Mouse (Mus musculus): ENCODE measurements at regions not wholly inside any gene's neighbourhood (a gene's known extent, or its start where the extent isn't known, plus 50 kb on each side); places are given as distances from the start of the nearest gene placed in this dataset.

GRCm38 (mm10) chr17:73012356-73012755, 94.3 kb downstream of the Lbh start:
- Histone ChIP-seq H3K4me3 (ENCODE audit: control insufficient read depth, insufficient read depth, low read length) (no peak overlapping the region), H3K27ac (ENCODE audit: control insufficient read depth, insufficient read depth, low read length) (no peak overlapping the region), H3K27me3 (ENCODE audit: control insufficient read depth, insufficient read depth, low read length) (no peaks in the 10 kb centered on the region), H3K4me1 (replicated peaks; ENCODE audit: control insufficient read depth, insufficient read depth, low read length) (peaks cover 18% of the 10 kb centered on the region), H3K36me3 (ENCODE audit: control insufficient read depth, insufficient read depth, low read length) (no peaks in the 10 kb centered on the region)
- TF ChIP-seq CTCF (IDR thresholded peaks at IDR 0.05; ENCODE audit: borderline replicate concordance, control insufficient read depth, extremely low read depth, insufficient read depth, low read length, poor library complexity) (no peak), POLR2A (IDR thresholded peaks at IDR 0.05; ENCODE audit: control insufficient read depth, extremely low read depth, insufficient read depth, low read length, poor library complexity) (no peak)
- WGBS = 90% methylated on average over 6 of the region's 6 CpGs
- no peak for DNase-seq

- H3K27ac ChIP-seq (ENCODE audit: control insufficient read depth, insufficient read depth, low read length) = no peak overlapping the region
- H3K4me3 ChIP-seq (ENCODE audit: control insufficient read depth, insufficient read depth, low read length) = no peak overlapping the region
- TF ChIP-seq POLR2A (IDR thresholded peaks at IDR 0.05; ENCODE audit: control insufficient read depth, extremely low read depth, insufficient read depth, low read length, poor library complexity) = no peak
Observed at GRCm38 (mm10) chr17:73012954-73013353, 94.8 kb upstream of the Lclat1 start.

GRCm38 (mm10) chr17:73014090-73014853, 93.5 kb upstream of the Lclat1 start:
- H3K27me3 ChIP-seq (ENCODE audit: control insufficient read depth, insufficient read depth, low read length) = no peaks in the 10 kb centered on the region
- WGBS = 94% methylated on average over 9 of the region's 9 CpGs
- no peak overlapping the region for H3K27ac ChIP-seq (ENCODE audit: control insufficient read depth, insufficient read depth, low read length)
- H3K4me1 ChIP-seq (replicated peaks; ENCODE audit: control insufficient read depth, insufficient read depth, low read length) = peaks cover 7% of the 10 kb centered on the region
- H3K36me3 ChIP-seq (ENCODE audit: control insufficient read depth, insufficient read depth, low read length) = no peaks in the 10 kb centered on the region
- no peak overlapping the region for H3K4me3 ChIP-seq (ENCODE audit: control insufficient read depth, insufficient read depth, low read length)
- TF ChIP-seq POLR2A (IDR thresholded peaks at IDR 0.05; ENCODE audit: control insufficient read depth, extremely low read depth, insufficient read depth, low read length, poor library complexity) (no peak), CTCF (IDR thresholded peaks at IDR 0.05; ENCODE audit: borderline replicate concordance, control insufficient read depth, extremely low read depth, insufficient read depth, low read length, poor library complexity) (no peak)
- no peak for DNase-seq

More at GRCm38 (mm10) chr17:73012954-73013353, 94.8 kb upstream of the Lclat1 start:
- peaks cover 18% of the 10 kb centered on the region for H3K4me1 ChIP-seq (replicated peaks; ENCODE audit: control insufficient read depth, insufficient read depth, low read length)
- no peak for DNase-seq
- WGBS = 66% methylated on average over 5 of the region's 5 CpGs
- H3K27me3 ChIP-seq (ENCODE audit: control insufficient read depth, insufficient read depth, low read length) = no peaks in the 10 kb centered on the region
- H3K36me3 ChIP-seq (ENCODE audit: control insufficient read depth, insufficient read depth, low read length) = no peaks in the 10 kb centered on the region

- TF ChIP-seq CTCF (IDR thresholded peaks at IDR 0.05; ENCODE audit: borderline replicate concordance, control insufficient read depth, extremely low read depth, insufficient read depth, low read length, poor library complexity) (no peak), POLR2A (IDR thresholded peaks at IDR 0.05; ENCODE audit: control insufficient read depth, extremely low read depth, insufficient read depth, low read length, poor library complexity) (no peak)
- H3K4me3 ChIP-seq (ENCODE audit: control insufficient read depth, insufficient read depth, low read length) = no peak overlapping the region
- H3K27ac ChIP-seq (ENCODE audit: control insufficient read depth, insufficient read depth, low read length) = no peak overlapping the region
- no peaks in the 10 kb centered on the region for H3K36me3 ChIP-seq (ENCODE audit: control insufficient read depth, insufficient read depth, low read length)
- no peaks in the 10 kb centered on the region for H3K27me3 ChIP-seq (ENCODE audit: control insufficient read depth, insufficient read depth, low read length)
- DNase-seq = no peak
- peaks cover 8% of the 10 kb centered on the region for H3K4me1 ChIP-seq (replicated peaks; ENCODE audit: control insufficient read depth, insufficient read depth, low read length)
- WGBS = 95% methylated on average over 5 of the region's 5 CpGs
Observed at GRCm38 (mm10) chr17:73017173-73017572, 90.6 kb upstream of the Lclat1 start.

- TF ChIP-seq POLR2A (IDR thresholded peaks at IDR 0.05; ENCODE audit: control insufficient read depth, extremely low read depth, insufficient read depth, low read length, poor library complexity) = no peak
- TF ChIP-seq CTCF (IDR thresholded peaks at IDR 0.05; ENCODE audit: borderline replicate concordance, control insufficient read depth, extremely low read depth, insufficient read depth, low read length, poor library complexity) = no peak
- Histone ChIP-seq H3K4me1 (replicated peaks; ENCODE audit: control insufficient read depth, insufficient read depth, low read length) (peaks cover 21% of the 10 kb centered on the region), H3K4me3 (ENCODE audit: control insufficient read depth, insufficient read depth, low read length) (no peak overlapping the region), H3K27me3 (ENCODE audit: control insufficient read depth, insufficient read depth, low read length) (no peaks in the 10 kb centered on the region), H3K27ac (ENCODE audit: control insufficient read depth, insufficient read depth, low read length) (peak overlapping the region; percentile 87), H3K36me3 (ENCODE audit: control insufficient read depth, insufficient read depth, low read length) (no peaks in the 10 kb centered on the region)
- WGBS = 27% methylated on average over 8 of the region's 8 CpGs
- DNase-seq = peak; percentile 56
Observed at GRCm38 (mm10) chr17:73022630-73023051, 85.1 kb upstream of the Lclat1 start.

GRCm38 (mm10) chr17:73023362-73024107, 84.2 kb upstream of the Lclat1 start:
- WGBS = 34% methylated on average over 10 of the region's 10 CpGs
- TF ChIP-seq CTCF (IDR thresholded peaks at IDR 0.05; ENCODE audit: borderline replicate concordance, control insufficient read depth, extremely low read depth, insufficient read depth, low read length, poor library complexity) (no peak), POLR2A (IDR thresholded peaks at IDR 0.05; ENCODE audit: control insufficient read depth, extremely low read depth, insufficient read depth, low read length, poor library complexity) (no peak)
- Histone ChIP-seq H3K4me3 (ENCODE audit: control insufficient read depth, insufficient read depth, low read length) (no peak overlapping the region), H3K36me3 (ENCODE audit: control insufficient read depth, insufficient read depth, low read length) (no peaks in the 10 kb centered on the region), H3K27ac (ENCODE audit: control insufficient read depth, insufficient read depth, low read length) (peak overlapping the region; percentile 87), H3K27me3 (ENCODE audit: control insufficient read depth, insufficient read depth, low read length) (no peaks in the 10 kb centered on the region), H3K4me1 (replicated peaks; ENCODE audit: control insufficient read depth, insufficient read depth, low read length) (peaks cover 21% of the 10 kb centered on the region)
- peak; percentile 65 for DNase-seq
